Mouse (Mus musculus): ENCODE data around the gene Nkd1.

Gene Nkd1

GRCm38 (mm10) chr8:88537998-88538975 is 17.1 kb downstream of the Nkd1 start:
- DNase-seq (ENCODE audit: extremely low spot score, low read depth, low spot score) = no peak

- DNase-seq (ENCODE audit: extremely low spot score, low read depth, low spot score) = no peak
Measured at GRCm38 (mm10) chr8:88538976-88539371, 17.8 kb downstream of the Nkd1 start.

- no peak for DNase-seq (ENCODE audit: extremely low spot score, low read depth, low spot score)
Measured at GRCm38 (mm10) chr8:88539963-88540362, 18.8 kb downstream of the Nkd1 start.

GRCm38 (mm10) chr8:88542596-88543213 is 21.6 kb downstream of the Nkd1 start:
- DNase-seq (ENCODE audit: extremely low spot score, low read depth, low spot score) = no peak

GRCm38 (mm10) chr8:88544677-88545076 is 23.5 kb downstream of the Nkd1 start:
- DNase-seq (ENCODE audit: extremely low spot score, low read depth, low spot score) = no peak

GRCm38 (mm10) chr8:88545441-88545840 is 24.3 kb downstream of the Nkd1 start:
- no peak for DNase-seq (ENCODE audit: extremely low spot score, low read depth, low spot score)

- no peak for DNase-seq (ENCODE audit: extremely low spot score, low read depth, low spot score)
Measured at GRCm38 (mm10) chr8:88546032-88546732, 25.0 kb downstream of the Nkd1 start.

GRCm38 (mm10) chr8:88555669-88556068 is 34.5 kb downstream of the Nkd1 start:
- DNase-seq (ENCODE audit: extremely low spot score, low read depth, low spot score) = no peak

GRCm38 (mm10) chr8:88559985-88560473 is 38.9 kb downstream of the Nkd1 start:
- no peak for DNase-seq (ENCODE audit: extremely low spot score, low read depth, low spot score)

GRCm38 (mm10) chr8:88561402-88561801 is 40.2 kb downstream of the Nkd1 start:
- DNase-seq (ENCODE audit: extremely low spot score, low read depth, low spot score) = no peak

- no peak for DNase-seq (ENCODE audit: extremely low spot score, low read depth, low spot score)
Measured at GRCm38 (mm10) chr8:88564256-88564903, 43.2 kb downstream of the Nkd1 start.

GRCm38 (mm10) chr8:88566119-88566518 is 45.0 kb downstream of the Nkd1 start:
- no peak for DNase-seq (ENCODE audit: extremely low spot score, low read depth, low spot score)

GRCm38 (mm10) chr8:88567314-88568121 is 46.4 kb downstream of the Nkd1 start:
- DNase-seq (ENCODE audit: extremely low spot score, low read depth, low spot score) = no peak

- no peak for DNase-seq (ENCODE audit: extremely low spot score, low read depth, low spot score)
Measured at GRCm38 (mm10) chr8:88568211-88568610, 47.1 kb downstream of the Nkd1 start.

- no peak for DNase-seq (ENCODE audit: extremely low spot score, low read depth, low spot score)
Measured at GRCm38 (mm10) chr8:88569366-88569765, 48.2 kb downstream of the Nkd1 start.

GRCm38 (mm10) chr8:88570293-88570998 is 49.3 kb downstream of the Nkd1 start:
- peak; percentile 41 for DNase-seq (ENCODE audit: extremely low spot score, low read depth, low spot score)

GRCm38 (mm10) chr8:88571434-88572184 is 50.5 kb downstream of the Nkd1 start:
- no peak for DNase-seq (ENCODE audit: extremely low spot score, low read depth, low spot score)

- DNase-seq (ENCODE audit: extremely low spot score, low read depth, low spot score) = no peak
Measured at GRCm38 (mm10) chr8:88572185-88572909, 51.2 kb downstream of the Nkd1 start.

All from hindlimb bud, embryonic 11.5 days (tissue).